Mouse (Mus musculus): ENCODE measurements around the gene Plekho2.

Plekho2 gene

GRCm38 (mm10) chr9:65579781-65580371, at the start of gene Plekho2:
Gene Plekho2 (minus strand): TSS chr9:65580040.
- in situ Hi-C loops (cut with MboI), result loop anchor here (5.0 kb wide), 2 partner anchors 38 to 58 kb away; partner anchors contain the start of gene Ankdd1a

- in situ Hi-C loops (cut with MboI), result no loop called here
Observed at GRCm38 (mm10) chr9:65629025-65629766, 49.4 kb upstream of the Plekho2 start, which contains the start of gene Rbpms2. Gene Rbpms2 (plus strand): TSS chr9:65629648.

- in situ Hi-C loops (cut with MboI), result no loop called here
Observed at GRCm38 (mm10) chr9:65624266-65624665, 44.4 kb upstream of the Plekho2 start.

- in situ Hi-C loops (cut with MboI), result no loop called here
Observed at GRCm38 (mm10) chr9:65622826-65623225, 43.0 kb upstream of the Plekho2 start.

GRCm38 (mm10) chr9:65621666-65622065, 41.8 kb upstream of the Plekho2 start:
- in situ Hi-C loops (cut with MboI), result no loop called here

- in situ Hi-C loops (cut with MboI), result no loop called here
Observed at GRCm38 (mm10) chr9:65621196-65621595, 41.4 kb upstream of the Plekho2 start.

GRCm38 (mm10) chr9:65619311-65619710, 39.5 kb upstream of the Plekho2 start:
- in situ Hi-C loops (cut with MboI), result no loop called here

GRCm38 (mm10) chr9:65613098-65613497, 33.3 kb upstream of the Plekho2 start:
- in situ Hi-C loops (cut with MboI), result no loop called here

- in situ Hi-C loops (cut with MboI), result no loop called here
Observed at GRCm38 (mm10) chr9:65611969-65612486, 32.2 kb upstream of the Plekho2 start.

GRCm38 (mm10) chr9:65607120-65607519, 27.3 kb upstream of the Plekho2 start:
- in situ Hi-C loops (cut with MboI), result no loop called here

- in situ Hi-C loops (cut with MboI), result no loop called here
Observed at GRCm38 (mm10) chr9:65606321-65607109, 26.7 kb upstream of the Plekho2 start.

- in situ Hi-C loops (cut with MboI), result no loop called here
Observed at GRCm38 (mm10) chr9:65605471-65606136, 25.8 kb upstream of the Plekho2 start.

- in situ Hi-C loops (cut with MboI), result no loop called here
Observed at GRCm38 (mm10) chr9:65603401-65604102, 23.7 kb upstream of the Plekho2 start.

GRCm38 (mm10) chr9:65600951-65601350, 21.1 kb upstream of the Plekho2 start:
- in situ Hi-C loops (cut with MboI), result no loop called here

GRCm38 (mm10) chr9:65598765-65599249, 19.0 kb upstream of the Plekho2 start:
- in situ Hi-C loops (cut with MboI), result no loop called here

GRCm38 (mm10) chr9:65593596-65593995, 13.8 kb upstream of the Plekho2 start:
- in situ Hi-C loops (cut with MboI), result no loop called here

GRCm38 (mm10) chr9:65592721-65593120, 12.9 kb upstream of the Plekho2 start:
- in situ Hi-C loops (cut with MboI), result no loop called here

- in situ Hi-C loops (cut with MboI), result no loop called here
Observed at GRCm38 (mm10) chr9:65589091-65589490, 9.3 kb upstream of the Plekho2 start.

- in situ Hi-C loops (cut with MboI), result no loop called here
Observed at GRCm38 (mm10) chr9:65587573-65588358, 7.9 kb upstream of the Plekho2 start.

- in situ Hi-C loops (cut with MboI), result no loop called here
Observed at GRCm38 (mm10) chr9:65587270-65587572, 7.4 kb upstream of the Plekho2 start.

All from mature B cell (primary cell).